Mouse (Mus musculus) adrenal gland, postnatal 4 days (tissue): ENCODE results near the gene Mrln. TPM values are rescaled to one million over a fixed set of nuclear protein-coding genes. Genes with fewer than 3 reads are reported as not detected.

ENCODE experiments used
- DNase-seq, 2 experiments: peaks; one replicate each; pipeline ENCODE4 v3.0.0; 2021 to 2022; ENCODE audit warnings: low spot score in 2 of 2, mixed read lengths in 2 of 2
- total RNA-seq, 2 experiments: library from RNA; stranded (reverse); gene quantifications; 2 replicates each; pipeline ENCODE4 v1.2.3; 2021

Gene Mrln
- total RNA-seq, 2 experiments from 2014 or later = 3.8 to 5.3 TPM

GRCm38 (mm10) chr10:70250766-70251165, 46.3 kb downstream of the Mrln start:
- no peak for DNase-seq

GRCm38 (mm10) chr10:70254666-70255065, 50.2 kb downstream of the Mrln start:
- no peak for DNase-seq

GRCm38 (mm10) chr10:70255601-70256210, 51.2 kb downstream of the Mrln start:
- DNase-seq = no peak

- DNase-seq = no peak
These were observed 52.6 kb downstream of the Mrln start for GRCm38 (mm10) chr10:70257029-70257428.

- no peak for DNase-seq
These were observed 56.4 kb downstream of the Mrln start for GRCm38 (mm10) chr10:70260904-70261303.

GRCm38 (mm10) chr10:70262051-70262450, 57.6 kb downstream of the Mrln start:
- DNase-seq = no peak

- no peak for DNase-seq
These were observed 59.3 kb downstream of the Mrln start for GRCm38 (mm10) chr10:70263681-70264189.

- DNase-seq = no peak
These were observed 60.0 kb downstream of the Mrln start for GRCm38 (mm10) chr10:70264337-70265036.

- no peak for DNase-seq
These were observed 62.0 kb downstream of the Mrln start for GRCm38 (mm10) chr10:70266501-70266900.

GRCm38 (mm10) chr10:70268581-70269446, 64.3 kb downstream of the Mrln start:
- DNase-seq = no peak

Other genes with a start within 250 kb of the Mrln start
- gene Ccdc6, start 107.5 kb upstream of the Mrln start, total RNA-seq = 10 to 100 TPM; 58.8 to 65.0 TPM
- gene Slc16a9, start 40.4 kb downstream of the Mrln start, total RNA-seq = 1 to 10 TPM; 4.5 to 4.9 TPM
- 10 to 100 TPM; 19.1 to 19.6 TPM for gene Fam13c, start 235.8 kb downstream of the Mrln start, total RNA-seq